Mouse (Mus musculus) cerebellum, postnatal 14 days (tissue): Measurements from ENCODE around the gene Grcc10.
A peak's percentile ranks its signal among the peaks of the same experiment; 100 is the strongest.

Experiments used
- DNase-seq, 2 experiments: peaks; one replicate each; pipeline ENCODE4 v3.0.0; 2021; ENCODE audit warnings: mixed read lengths in 2 of 2

Grcc10 gene

DNA sequence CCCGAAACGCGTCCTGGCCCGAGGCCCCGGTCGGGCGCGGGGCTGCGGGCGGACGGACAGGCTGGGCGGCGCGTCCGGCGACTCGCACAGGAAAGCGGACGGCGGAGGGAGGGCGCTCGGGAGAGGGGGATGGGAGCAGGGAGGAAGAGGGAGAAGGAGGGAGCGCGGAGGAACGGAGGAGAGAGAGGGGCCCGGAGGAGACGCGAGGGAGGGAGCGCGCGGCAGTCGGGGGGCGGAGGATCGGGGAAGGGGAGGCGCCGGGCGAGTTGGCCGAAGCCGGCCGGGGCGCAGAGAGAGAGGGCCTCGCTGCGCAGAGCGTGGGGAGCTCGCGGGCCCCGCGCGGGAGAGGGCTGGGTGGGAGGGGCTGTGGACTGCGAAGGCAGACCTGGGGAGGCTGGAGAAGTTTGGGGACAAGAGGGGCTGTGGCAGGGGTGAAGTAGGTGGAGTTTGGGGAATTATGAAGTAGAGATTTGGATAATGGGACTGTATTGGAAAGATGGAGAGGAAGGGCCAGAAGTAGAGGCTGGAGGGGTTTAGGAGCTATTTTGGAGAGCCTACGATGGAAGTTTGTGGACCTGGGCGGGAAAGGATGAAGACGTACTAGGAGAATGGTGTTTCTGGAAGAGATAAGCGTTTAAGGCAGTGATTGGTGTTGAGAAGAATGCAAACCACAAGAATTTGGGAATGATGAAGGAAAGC, 15.6 kb upstream of the Grcc10 start:
- DNase-seq, result peak; percentile 89

DNA sequence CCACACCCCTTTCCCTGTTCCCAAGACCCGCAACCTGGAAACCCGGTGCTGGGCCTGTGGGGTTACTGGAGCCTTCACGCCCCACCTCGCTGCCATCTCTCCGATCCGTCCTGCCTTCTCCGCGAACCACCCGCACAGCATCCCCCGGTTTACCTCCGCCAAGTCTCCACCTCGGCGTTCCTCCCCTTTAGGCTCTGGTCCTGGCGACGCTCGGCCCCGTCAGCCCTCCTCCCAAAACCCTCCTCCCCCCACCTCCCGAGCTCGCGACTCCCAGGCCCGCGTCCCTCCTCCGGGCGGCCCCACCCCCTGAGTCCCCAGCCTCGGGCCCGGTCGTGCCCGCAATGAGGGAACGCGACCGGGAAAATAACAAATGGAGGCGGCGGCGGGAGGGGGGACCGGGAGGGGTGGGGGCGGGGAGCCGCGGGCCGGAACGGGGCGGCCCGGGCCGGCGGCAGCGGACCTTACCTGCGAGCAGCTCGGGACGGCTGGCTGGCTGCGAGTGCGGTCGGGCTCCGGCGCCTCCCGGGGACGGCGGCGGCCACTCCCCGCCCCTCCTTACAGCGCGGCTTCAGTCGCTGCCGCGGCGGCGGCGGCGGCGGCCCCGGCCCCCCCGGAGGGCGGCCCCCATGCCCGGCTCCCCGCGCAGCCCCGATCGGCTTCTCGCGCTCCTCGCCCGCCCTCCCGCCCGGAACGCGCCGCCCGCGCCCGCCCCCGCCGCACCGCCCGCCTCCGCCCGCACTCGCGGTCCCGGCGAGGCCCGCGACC, 14.8 kb upstream of the Grcc10 start, which contains the start of the genes Gm45234 and Atn1:
Gm45234 (minus strand) TSS at position 191 of the 765 bp plus-strand sequence.
Atn1 (minus strand) TSS at position 694 of the 765 bp plus-strand sequence.
- peak; percentile 81 to 83 for DNase-seq

DNA sequence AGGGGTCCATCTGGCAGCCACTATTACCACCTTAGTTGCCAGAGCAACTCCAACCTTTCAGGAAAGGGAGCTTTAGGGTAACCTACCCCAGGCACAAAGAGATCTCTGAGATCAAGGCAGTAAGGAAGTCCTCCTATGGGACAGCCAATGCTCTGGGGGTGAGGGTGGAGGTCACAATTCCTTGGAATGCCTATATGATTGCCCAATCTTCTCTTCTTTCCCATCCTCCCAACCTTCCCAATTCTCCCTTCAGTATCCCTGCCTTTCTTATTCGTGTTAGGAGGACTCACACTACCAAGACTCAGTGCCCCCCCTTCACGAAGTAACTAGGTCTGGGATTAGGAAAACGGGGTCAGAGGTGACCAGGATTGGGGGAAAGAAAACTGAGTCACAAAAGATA, 14.1 kb upstream of the Grcc10 start:
- DNase-seq, result no peak

DNA sequence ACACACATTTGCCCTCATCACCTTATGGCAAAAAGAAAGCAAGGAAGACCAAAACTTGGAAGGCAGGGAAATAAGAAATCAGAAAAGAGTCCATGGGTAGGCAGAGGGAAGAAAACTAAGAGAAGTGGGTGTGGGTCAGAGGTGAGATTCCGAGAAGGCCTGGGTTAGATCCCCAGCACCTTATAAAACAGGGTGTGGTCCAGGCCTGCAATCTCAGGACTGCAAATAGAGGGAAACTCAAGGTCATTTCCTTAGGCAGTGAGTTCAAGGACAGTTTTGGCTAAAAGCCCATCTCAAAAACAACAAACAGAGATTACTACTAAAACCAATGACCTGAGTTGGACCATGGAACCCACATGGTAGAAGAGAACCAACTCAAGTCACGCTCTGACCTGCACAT, 12.7 kb upstream of the Grcc10 start:
- DNase-seq, result no peak

DNA sequence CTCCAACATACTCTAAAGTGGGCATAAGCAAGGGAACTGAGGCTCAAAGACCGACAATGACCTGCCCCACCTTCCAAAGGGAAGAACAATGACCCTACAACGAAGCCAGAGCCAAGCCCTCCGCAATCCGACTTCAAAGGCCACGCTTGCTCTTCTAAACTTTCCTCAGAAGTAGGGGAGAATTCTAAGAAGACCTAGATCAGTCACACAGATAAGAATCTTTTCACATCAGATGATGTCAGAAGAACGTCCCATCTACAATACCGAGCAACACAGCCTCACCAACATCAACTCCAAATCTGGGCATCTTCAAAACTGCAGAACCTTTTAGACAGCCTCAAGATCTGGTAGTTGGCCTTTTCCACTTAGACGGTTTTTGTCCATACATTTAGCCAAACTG, 9.2 kb upstream of the Grcc10 start:
- no peak for DNase-seq

DNA sequence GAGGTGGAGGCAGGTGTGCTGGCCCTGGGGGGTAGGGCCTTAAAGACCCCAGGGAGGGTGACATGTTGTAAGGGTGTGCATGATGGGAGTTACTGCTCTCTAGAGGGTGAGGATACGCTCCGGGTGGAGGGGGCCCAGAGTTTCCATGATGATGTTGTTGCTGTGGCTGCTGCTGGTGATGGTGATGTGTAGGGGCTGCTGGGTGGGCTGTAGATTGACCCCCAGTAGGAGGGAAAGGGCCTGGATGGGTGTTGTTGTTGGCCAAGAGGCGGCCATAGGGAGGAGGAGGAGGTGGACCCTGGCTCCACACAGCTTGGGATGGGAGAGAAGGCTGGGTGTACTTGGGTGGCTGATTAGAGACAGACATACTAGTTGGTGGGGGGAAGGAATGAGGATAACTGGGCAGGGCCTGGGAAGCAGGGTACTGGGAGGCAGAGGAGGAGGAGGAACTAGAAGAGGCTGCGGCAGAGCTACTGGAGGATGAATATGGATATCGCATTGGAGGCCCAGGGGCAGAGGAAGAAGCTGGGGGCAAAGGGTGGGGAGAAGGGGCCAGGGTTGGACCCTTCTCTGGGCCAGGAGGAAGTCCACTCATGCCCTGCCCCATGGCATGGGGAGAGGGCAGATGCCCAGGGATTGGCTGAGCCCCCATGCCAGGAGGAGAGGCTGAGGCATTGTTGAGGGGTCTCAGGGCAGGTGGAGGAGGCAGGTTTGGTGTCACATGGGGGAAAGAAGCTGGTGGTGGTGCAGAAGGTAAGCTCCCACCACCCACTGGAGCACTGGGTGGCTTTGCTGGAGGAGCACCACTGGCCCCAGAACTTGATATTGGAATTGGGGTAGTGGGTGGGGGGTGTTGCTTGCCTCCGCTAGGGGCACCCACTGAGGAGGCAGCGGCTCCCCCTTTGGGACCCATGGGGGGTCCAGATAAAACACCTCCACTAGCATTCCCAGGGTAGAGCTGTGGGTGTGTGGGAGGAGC, 5.8 kb upstream of the Grcc10 start:
- DNase-seq, result no peak

DNA sequence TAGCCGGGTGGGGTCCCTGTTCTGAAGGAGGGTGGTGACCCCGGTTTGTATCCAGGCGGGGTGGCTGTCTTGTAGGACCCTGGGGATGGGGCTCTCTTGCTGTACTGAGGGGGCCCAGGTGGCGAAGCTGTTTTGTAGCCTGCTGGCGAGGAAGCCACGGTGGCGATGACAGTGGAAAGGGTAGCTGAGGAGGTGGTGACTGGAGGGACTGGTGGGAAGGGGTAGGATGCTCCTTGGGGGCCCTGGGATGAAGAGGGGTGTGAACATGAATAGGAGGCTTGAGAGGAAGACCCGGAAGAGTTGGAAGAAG, 5.1 kb upstream of the Grcc10 start:
- no peak for DNase-seq

DNA sequence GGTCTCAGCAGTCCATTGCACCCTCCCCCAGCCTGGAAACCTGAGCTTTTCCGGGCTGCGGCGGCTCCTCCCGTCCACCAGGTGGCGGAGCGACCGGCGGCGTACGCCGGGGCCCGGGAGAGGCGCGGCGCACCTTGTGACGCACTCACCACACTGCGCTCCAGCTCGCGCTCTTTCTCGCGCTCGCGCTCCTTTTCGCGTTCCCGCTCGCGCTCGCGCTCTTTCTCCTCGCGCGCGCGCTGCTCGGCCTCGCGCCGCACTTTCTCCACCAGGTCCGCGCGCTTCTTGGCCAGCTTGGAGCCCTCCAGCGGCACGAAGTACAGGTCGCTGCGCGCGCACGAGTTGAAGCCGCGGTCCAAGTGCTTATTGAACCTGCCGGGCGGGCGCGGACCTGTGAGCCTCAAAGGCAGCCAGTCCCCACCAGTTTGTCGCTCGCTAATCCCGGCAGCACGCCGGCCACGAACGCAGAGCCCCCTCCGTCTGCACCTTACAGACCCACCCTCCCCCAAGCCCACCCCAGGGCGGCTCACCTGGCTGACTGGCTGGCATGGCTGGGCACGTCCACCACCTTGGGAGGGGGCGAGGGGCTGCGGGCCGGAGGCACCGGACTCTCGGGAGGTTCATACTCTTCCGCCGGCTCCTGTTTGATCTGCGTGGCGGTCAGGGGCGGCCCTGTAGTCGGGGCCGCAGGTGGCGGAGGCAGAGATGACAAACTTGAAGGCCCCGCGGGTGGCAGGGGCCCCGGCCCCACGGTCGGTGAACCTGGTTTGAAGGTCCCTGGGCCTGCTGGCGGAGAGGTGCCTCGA, 4.5 kb upstream of the Grcc10 start:
- peak; percentile 97 for DNase-seq

DNA sequence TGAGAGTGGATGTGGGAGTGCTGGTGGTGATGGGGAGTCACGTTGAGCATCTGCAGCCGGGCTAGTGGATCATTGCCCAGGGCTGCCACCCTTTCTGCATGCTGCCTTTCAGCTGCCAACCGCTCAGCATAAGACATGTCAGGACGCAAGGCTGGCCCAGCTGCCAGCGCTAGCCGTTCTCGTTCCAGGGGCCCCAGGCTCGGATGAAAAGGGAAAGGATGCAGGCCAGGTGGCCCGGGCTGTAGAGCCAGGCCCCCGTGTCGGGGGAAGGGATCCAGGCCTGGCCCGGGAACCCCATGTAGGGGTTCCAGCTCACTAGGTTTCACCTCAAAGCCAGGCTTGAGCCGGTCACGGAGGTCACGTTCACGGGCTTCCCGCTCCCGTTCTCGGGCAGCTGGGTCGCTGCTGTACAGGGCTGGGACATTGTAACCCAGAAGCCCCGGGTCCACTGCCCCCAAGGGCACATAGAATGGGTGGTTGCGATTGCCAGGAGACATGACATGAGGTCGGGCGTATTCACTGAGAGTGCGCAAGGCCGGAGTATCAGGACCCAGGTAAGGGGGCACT, 3.7 kb upstream of the Grcc10 start:
- DNase-seq, result peak in 1 of 2 experiments; percentile 68

DNA sequence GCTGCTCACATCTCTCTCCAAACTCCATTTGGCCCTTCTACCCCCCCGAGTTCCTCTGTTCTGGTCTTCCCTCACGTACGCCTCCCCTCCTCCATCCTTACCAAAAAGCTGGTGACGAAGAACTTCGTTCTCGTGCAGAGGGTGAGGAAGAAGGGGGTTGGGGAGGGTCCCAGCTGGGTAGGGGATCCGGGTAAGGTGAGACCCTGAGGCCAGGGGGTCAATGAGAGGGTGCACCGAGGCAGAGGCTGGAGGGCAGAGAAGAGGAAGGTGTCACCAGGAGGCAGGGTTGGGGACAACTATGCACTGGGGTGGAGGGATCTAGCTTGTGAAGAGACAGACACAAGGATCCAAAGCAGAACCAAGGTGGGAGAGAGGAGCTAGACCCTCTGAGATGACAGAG, 2.5 kb upstream of the Grcc10 start:
- DNase-seq, result peak in 1 of 2 experiments; percentile 26

DNA sequence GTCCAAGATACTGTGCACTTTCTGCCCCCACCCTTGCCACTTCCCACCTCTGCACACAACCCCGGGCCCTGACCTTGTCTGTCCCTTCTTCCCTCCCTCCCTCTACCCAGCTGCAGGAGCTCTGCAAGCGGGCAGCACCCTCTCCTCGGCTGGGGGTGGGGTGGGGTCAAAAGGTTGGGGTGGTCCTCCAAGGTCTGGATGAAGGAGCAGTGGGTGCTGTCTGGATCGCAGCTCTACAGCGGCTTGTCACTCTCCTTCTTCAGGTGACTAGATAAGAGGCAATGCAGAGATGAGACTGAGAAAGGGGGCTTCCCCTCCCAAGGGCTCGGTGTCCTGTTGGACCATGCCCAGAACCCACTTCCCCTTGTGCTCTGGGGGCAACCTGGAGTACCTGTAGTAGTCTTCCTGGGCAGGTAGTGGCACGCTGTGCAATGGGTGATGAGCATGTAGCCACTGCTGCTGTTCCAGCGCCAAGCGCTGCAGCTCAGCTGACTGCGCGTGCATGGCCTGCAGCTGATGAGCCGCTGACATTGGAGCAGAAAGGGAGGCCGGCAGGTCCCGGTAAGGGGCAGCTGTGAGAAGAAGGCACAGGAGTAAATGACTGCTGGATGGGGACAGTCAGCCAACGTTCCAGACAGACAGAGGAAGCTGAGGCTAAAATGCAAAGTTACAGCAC, 1.8 kb upstream of the Grcc10 start:
- peak; percentile 22 to 43 for DNase-seq

DNA sequence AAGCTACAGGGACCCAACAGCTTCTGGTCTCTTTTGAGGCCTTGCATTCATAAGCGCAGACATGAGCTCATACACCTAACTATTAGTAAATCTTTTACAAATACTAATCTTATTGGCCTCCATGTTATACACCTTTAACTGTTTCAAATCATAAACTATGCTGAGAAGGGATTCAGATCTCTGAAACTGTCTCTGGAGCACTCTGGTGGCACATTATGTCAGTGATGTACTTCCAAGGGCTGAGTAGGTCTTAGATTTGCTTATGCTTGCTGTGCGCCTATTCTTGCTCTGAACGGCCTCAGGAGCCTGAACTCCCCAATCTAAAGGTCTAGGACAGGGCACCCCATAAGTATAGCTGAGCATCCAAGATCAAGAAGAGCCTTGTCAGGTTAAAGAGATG, 668 bp upstream of the Grcc10 start:
- no peak for DNase-seq

DNA sequence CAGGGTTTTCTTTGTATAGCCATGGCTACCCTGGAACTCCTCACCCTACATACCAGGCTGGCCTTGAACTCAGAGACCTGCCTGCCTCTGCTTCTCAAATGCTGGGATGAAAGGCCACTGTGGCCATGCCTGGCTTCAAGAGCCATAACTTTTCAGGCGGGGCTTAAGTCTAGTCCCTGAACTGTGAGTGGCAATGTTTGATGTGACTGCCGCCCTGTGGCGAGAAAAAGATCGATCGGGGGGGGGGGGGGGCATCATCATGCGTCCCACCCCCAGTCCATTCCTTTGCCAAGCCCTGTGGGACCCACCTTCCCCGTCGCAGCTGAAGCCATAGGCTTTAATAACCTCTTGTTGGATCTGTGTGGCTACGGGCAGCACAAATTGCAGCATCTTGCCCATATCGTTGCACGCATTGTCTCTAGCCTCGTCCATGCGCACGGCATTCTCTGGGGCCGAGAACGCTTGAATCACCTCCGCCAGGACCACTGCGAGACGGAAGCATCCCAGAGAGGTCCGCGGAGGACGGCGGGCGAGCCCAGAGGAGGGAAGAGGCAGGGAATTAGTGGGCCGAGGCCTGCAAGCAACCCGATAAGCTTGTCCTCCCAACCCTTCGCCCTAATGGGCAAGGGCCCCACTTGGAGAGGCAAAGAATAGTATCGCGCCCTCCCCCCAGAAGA, 825 bp downstream of the Grcc10 start:
- DNase-seq, result peak in 1 of 2 experiments; percentile 71

DNA sequence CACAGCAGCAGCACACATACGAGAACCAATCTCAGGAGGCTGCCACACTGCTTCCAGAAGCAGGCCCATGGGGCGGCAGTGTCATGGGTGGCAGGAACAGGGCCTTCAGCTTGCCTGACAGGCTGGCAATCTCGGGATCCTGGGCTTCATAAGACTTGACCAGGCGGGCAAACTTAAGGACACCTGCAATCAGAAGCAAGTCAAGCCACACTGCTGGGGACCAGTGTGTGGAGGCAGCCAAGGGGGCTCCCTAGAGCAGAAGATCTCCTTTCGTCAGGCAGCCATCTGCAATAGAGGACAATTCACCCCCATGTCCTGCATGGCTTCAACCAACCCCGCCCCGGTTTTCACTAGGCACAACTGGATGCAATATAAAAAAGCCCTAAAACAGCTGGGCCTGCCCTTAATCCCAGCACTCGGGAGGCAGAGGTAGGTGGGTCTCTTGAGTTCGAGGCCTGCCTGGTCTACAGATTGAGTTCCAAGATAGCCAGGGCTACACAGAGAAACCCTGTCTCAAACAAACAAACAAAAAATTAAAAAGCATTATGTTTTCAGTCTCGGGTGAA, 1.9 kb downstream of the Grcc10 start:
- DNase-seq, result no peak

DNA sequence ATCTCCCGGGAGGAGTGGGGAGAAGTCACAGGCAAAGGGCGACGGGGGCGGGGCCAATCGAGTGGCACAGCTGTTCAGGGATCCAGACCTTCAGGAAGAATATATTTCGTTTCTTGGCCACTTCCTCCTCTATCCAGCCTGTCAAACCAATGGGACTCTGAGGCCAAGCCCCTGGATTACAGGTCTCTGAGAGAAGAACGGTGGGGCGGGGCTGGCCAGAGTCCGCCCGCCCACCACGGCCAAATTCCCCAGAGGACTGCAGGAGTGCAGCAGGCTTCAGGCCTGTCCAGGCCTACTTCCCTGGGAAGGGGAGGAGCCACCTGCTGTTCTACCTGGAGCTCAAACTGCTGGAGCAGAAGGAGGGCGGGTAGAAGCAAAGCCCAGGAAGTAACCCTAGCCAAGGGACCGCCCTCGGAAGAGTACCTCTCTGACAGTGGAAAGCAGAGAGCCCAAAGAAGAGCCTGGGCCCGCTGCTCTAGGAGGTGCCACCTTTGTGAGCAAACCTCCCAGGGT, 2.6 kb downstream of the Grcc10 start, which contains the start of gene Ptpn6:
Ptpn6 (minus strand) TSS at position 204 of the 513 bp plus-strand sequence.
- DNase-seq, result peak in 1 of 2 experiments; percentile 32

DNA sequence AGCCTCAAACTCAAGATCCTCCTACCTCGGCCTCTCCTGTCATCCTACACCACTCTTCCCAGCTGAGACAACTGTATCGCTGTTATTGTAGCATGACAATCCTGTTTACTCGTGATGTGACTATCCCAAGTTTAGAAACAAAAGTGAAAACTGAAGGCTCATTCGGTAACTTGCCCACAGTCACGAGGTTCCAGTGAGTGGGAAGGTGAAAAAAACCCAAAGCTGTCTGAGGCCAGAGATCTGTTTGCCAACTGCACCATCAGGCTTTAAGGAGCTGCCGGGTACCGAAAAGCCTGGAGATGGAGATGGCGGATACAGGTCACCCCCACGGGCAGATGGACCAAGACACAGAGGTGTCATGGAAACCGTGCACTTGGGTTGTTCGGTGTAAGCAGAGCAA, 4.1 kb downstream of the Grcc10 start:
- no peak for DNase-seq

DNA sequence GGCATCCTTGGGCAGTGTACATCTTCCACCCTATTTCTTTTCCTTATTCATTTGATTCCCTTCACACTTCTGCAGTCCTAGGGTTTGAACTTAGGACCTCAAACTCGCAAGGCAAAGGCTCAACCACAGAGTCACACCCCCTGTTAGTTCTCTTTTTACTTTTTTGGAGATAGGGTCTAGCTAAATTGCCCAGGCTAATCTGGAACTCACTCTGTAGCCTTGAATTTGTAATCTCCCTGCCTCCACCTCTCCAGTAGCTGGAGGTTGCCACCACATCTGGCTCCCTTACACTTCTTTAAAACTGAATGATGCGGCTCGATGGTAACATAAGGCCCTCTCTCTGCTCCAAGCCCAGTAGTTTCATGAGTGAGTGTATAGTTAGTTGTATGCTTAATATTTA, 6.8 kb downstream of the Grcc10 start:
- DNase-seq, result no peak

DNA sequence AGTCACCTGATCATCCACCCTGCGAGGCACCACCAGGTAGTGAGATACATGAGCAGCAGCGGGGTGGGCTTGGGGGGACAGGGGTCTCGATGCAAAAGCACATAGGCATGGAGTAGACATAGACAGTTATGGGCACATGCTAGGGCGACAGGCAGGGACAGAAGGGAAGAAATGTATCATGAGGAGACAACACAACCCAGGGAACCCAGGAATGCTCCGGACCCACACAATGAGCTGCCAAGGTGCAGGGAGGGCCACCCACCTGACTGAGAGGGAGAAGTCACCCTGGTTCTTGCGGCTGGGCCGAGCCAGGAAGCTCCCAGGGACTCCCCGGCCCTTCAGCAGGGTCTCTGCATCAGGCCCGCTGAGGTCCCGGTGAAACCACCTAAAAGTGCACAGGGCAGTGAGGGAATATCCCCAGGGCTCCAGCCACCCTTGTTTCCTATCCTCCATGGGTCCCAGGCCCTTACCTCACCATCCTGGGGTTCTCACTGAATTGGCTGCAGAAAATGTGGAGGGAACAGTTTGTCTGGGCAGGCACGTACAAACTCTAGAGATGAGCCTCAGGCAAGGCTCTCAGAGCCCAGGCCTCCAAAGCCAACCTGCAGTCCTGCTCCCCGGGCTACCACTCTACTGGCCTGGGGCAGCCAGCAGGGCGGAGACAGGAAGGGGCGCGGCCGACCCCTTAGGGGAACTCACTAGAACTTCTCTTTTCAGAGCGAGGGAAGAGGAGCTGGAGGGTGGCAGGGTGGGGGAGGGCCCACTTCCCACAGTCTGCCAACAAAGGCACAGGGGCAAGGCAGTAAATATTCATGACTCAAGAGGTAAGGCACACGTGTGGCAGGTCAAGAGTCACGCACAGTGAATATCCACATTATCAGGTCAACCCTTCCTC, 8.5 kb downstream of the Grcc10 start:
- DNase-seq, result no peak

DNA sequence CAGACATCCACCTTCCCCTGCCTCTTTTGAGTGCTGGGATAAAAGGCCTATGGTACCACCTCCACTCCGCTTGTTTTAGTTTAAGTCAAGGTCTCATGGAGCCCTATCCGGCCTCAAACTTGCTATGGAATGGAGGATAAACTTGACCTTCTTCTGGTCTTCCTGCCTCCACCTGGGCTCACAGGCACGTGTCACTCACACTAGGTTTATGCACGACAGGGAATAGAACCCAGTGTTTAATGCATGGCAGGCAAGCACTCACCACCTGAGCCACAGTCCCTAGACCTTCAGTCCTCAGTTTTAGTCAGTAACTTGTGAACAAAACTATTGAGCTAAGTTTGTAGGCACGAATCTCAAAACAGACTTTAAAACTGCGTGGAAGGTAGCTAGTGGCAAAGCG, 10.1 kb downstream of the Grcc10 start:
- no peak for DNase-seq
